Mouse (Mus musculus): ENCODE measurements around the gene Tmem273. TPM values are rescaled to one million over a fixed set of nuclear protein-coding genes. Genes with fewer than 3 reads are reported as not detected.

Tmem273 gene
- total RNA-seq, 2 experiments from 2014 or later, result 2.2 to 2.3 TPM

DNA sequence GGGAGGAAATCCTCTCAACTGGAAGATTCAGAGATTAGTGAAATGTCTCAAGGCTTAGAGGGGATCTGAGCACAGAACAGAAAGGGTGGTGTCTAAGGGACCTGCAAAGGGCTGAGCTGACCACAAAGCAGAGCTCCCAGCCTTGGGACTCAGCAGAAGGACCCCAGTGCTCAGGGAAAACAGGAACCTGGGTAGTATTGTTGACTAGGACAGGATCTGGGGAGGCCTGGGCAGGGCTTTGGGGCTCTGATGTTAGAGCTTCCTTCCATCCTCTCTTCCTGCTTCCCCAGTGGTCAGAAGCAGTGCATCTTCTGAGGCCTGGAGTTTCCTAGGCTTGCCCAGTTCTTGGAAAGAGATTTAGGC, 15.9 kb downstream of the Tmem273 start:
- DNase-seq (ENCODE audit: low spot score in 2 of 2), result no peak

DNA sequence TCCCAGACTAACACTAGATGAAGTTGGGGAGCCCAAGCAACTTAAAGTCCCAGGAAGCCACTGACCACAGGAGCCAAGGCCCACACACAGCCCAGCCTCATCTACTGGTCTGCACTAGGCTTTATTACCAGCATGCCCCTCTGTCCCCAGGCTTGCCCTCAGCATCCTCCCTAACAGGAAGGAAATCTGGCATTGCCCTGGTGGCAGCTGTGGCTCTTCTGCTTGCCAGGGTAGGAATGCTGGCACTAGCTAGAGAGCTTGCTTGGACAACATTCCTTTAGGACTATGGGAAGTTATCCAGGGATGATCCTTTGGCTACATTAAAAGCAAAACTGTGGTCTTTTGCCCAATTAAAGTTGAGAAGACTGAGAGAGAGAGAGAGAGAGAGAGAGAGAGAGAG, 24.3 kb downstream of the Tmem273 start:
- no peak for DNase-seq (ENCODE audit: low spot score in 2 of 2)

DNA sequence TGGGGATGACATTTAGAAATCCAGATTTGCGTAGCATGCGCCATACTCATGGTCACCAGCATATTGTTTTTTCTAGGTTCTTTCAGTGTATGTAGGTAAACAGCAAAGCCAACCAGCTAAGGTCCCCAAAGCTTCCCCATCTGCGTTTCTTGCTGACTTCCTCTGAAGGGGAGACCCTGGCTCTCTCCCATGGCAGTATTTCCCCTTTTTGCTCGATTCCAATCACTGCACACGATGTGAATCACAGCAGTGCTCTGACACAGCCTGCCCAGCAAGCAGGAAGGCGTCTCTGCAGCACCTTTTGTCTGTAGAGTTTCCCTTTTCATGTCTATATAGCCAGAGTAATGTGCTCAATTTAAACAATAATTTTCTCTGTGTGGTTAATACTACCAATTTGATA, 26.7 kb downstream of the Tmem273 start:
- DNase-seq (ENCODE audit: low spot score in 2 of 2), result no peak

DNA sequence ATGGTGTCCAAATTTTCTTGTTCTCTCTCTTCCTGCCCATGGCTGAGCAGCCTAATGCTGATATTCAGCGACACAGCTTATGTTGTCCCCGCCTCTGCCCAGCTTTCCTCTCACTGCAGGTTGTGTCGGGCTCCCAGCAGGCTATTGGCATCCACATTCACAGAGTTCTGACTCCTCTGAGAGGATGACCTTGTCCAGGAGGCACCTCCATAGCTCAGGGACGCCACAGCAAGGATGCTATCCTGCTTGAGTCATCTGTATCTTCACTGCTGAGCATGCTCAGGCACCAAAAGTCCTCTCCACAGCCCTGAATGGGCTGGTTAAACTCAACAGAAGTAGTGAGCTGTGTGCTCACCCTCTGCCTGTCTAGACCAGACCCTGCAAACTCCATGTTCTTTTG, 29.2 kb downstream of the Tmem273 start:
- no peak for DNase-seq (ENCODE audit: low spot score in 2 of 2)

DNA sequence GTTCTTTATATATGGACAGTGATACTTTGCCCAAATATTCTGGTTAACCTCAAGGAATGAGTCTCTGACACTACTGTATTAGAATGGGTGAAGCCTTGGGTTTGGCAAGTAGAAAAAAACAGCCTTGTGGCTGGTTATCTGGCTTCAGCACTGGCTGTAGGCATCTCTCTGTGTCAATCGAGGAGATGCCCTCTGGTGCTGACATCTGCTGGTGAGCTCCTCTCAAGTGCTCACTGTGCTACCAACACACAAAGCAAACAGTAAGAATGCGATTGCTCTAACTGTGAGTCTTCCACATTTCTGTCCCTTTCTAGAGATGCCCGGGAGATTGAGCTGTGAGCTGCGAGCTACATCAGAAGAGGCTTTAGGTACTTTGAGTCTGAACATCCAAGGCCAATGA, 30.8 kb downstream of the Tmem273 start:
- DNase-seq (ENCODE audit: low spot score in 2 of 2), result no peak

DNA sequence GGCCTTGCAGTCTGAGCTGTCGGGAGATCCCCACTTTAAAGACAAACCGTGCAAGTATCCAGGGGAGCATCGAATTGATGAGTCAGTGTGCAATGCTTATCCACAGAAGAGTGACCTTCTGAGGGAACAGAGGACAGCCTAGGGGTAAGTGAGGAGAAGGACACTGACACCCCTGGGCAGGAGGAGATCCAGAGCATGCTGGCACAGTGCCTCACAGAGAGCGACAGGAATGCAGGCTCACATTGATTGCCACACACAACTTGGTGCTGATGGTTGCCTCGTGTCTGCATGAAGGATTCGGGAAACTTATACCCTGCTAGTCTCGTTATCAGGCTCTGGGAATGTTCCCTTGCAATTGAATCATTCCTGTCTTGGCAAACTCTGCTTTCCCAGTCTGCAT, 31.5 kb downstream of the Tmem273 start:
- peak in 1 of 2 experiments; percentile 52 for DNase-seq (ENCODE audit: low spot score in 2 of 2)

DNA sequence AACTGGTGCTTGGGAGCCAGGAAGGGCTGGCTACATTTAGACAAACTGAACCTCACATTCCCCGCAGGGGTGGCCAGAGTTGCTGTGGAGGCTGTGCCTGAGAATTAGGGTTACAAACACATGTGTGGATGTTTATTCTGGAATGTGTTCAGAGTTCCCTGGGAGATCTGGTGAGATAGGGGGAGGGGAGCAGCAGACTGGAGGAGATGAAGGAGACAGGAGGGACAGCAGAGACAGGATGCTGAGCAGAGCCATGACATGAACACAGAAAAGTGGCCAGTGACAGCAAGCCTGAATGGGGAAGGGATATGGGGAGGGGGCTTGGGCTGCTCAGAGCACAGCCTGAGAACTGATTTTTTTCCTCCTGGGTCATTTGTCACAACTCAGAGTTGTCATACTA, 33.5 kb downstream of the Tmem273 start:
- DNase-seq (ENCODE audit: low spot score in 2 of 2), result no peak

DNA sequence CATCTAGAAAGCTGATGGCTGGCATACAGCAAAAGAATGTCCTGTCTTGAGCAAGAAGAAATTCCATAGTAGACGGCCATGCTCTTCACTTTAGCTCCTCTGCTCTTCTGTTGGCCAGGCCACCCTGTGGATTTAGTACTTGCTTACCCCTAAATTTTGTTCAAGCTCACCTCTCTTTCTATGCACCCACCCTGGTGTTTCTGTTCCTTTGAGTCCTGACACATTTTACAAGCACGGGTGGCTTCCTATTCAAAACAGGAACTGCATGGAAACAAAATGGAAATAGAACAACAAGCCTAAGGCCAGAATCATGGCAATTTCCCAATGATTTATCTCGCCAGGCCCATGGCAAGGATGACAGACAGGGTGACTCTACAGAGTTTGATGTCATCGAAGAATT, 37.0 kb downstream of the Tmem273 start:
- DNase-seq (ENCODE audit: low spot score in 2 of 2), result no peak

DNA sequence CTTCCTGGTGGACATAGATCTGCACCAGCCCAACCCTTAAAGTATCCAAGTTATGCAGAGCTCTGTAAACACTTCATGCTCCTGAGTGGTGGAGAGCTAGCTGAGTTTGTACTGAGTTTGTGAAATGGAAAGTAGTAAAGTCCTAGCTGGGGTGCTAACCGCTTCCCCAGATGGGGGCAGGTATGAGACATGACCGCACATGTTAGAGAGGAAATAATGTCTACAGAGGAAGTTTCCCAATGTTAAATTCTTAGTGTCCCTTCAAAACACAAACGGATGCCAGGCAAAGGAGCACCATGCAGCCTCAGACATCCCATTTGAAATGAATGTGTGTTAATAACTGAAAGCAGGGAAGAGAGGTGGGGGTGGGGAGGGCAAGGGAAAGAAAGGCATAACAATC, 38.1 kb downstream of the Tmem273 start:
- DNase-seq (ENCODE audit: low spot score in 2 of 2), result no peak

DNA sequence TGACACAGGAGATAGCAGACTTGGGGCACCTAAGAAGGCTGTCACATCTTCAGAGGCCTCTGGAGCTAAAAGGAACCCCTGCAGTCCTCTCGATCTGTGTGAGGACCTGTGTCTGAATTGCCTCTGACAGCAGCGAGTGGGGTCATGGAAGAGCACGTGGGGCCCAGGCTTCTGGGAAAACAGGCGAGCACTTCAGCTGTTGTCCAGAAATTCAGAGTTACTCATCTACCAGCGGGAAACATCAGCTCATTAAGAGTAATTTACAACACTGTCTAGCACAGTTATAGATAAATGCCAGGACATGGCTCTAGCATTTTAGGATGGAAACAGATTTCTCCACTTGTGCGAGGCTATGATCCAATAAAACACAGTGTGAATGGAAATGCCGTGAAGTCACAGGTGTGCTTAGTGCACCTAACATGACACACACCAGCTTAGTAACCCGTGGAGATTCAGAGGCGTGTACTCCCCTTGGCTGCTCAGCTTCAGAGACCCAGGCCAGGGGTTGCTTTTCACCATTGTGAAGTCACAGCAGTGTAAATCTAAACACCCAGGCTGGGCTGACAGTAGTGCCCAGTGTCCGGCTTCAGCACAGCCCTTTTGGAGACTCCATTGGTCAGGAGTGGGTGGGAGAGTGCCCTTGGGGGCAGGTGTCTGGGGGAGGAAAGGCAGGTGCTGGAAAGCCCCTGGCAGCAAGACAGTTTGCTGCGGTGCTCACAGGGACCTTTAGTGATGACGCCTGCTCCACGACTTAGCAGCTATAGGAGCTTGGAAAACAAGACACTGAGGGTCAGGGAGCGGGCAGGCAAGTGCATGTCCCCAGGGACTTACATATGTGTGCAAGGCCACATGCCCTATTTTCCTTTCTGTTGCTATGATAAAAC, 38.7 kb downstream of the Tmem273 start:
- DNase-seq (ENCODE audit: low spot score in 2 of 2), result no peak

DNA sequence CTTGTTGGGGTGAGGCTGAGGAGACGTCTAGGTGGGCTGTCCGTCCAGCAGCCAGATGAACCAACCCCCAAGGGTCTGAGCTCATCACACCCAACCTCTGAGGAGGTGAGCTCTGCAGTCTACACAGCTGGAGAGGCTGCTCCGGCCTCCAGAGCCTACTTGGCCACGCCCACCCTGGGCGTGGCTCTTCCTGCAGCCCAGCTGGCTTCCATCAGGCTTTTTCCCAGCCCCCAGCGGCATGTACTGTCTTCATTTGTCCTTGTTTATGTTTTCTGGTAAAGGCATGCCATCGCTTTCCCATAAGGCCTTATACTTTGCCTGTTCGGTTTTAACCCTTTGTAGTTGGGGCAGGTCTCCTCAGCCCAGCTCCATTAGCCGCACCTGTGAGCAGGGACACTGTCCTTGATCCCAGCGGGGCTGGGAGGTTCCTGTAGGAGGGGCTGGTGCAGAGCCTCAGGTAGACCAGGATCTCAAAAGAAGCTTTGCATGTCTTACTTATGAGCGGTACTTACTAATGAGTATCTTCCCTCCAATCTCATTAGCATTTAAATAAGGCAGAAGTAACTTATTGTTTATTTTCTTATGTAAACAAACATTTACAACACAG, 39.8 kb downstream of the Tmem273 start:
- no peak for DNase-seq (ENCODE audit: low spot score in 2 of 2)

DNA sequence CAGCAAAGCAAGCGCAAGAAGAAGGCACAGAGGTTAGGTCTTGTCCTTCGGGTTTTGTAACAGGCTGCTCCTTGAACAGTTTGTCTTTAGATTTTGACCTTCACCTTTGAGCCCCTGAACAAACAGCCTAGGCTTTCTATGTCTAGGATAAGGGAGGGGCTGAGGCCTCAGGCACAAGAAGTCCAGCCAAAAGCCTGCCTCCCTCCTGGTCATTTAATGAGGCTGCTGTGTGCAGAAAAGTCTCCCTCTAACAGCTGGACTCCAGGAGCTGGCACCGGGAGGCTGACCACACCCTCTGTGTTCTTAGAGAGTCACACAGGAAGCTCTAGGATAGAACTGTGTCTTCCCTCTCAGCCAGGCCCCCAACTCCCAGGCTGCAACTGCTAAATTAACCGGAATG, 41.4 kb downstream of the Tmem273 start:
- DNase-seq (ENCODE audit: low spot score in 2 of 2), result no peak

DNA sequence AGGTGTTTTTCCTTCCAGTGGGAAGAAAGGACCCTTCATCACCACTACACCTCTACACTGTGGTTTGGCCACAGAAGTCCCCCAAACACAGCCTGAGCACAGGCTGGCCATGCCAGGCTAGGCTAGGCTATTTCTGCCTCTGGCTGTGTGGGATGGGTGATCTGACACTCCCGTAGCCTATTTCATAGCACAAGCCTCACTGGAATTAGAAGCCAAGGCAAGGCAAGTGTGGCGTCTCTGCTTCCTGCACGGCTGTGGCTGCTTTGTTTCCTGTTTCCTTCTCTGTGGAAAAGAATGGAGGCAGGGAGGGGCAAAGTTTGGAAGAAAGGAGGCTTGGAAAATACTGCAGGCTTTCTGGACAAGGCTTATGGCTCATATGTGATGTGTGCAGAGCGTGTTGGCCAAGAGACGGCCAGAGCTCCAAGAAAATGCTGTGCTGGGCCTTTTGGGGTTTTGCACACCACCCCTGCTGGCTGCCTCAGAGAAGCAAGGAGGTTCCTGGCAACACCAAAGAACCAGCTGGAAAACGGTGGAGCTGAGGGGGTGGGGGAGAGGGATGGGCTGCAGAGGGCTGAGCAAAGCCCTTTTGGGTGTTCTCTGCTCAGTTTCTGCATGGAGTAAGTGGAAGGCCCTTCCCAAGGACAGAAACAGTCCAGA, 42.4 kb downstream of the Tmem273 start:
- no peak for DNase-seq (ENCODE audit: low spot score in 2 of 2)

DNA sequence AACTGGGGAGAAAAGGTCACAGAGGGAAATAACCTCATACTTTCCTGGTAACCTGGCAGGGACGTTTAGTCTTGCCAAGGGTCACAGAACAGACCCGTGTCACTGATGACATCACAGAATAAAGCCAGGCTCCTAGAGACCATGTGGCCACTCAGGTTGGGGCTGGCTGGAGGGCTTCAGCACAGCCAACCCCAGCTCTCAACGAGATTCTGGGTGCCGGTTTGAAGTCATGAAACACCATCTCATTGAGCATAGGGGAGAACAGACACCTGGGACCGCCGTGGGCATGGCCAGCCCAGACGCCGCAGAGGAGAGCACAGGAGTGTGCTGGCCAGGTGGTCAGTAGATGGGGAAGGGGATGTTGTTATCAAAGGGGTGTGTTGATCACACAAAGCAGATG, 48.1 kb downstream of the Tmem273 start, which contains the start of gene Fam170b:
Gene Fam170b, plus strand, starts transcription at position 116 of the 400 bp plus-strand sequence.
- no peak for DNase-seq (ENCODE audit: low spot score in 2 of 2)

DNA sequence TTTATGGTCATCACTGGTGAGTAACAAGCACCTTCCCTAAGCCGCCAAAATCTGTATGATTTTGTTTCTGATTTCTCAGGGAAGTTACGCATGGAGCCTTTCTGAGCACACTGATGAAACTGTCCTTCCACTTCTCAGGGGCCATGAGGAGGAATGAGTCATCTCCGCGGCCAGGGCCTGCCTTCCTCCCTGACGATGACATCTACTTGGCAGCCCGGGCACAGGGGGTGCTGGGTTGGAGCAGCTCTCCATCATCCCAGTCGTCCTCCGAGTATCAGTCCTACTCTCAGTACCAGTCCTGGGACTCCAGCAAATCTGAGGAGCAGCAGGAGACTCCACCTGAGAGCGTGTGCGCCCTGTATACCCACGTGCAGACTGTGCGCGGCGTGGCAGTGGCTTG, 49.4 kb downstream of the Tmem273 start:
- DNase-seq (ENCODE audit: low spot score in 2 of 2), result no peak

DNA sequence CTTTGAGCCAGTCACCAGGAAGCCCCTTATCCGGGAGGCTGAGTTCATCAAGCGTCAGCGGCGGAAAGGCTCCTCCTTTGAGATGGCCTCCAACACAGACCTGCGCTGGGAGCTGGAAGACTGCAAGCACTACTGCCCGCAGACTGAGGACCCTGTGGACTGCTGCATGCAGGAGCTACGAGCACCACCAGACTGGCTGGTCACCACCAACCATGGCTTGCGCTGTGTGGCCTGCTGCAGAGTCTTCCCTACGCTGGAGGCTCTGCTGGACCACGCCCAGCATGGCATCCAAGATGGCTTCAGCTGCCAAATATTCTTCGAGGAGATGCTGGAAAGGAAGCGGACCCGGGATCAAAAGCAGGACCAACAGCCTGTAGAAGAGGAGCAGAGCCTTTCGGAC, 49.8 kb downstream of the Tmem273 start:
- DNase-seq (ENCODE audit: low spot score in 2 of 2), result no peak

DNA sequence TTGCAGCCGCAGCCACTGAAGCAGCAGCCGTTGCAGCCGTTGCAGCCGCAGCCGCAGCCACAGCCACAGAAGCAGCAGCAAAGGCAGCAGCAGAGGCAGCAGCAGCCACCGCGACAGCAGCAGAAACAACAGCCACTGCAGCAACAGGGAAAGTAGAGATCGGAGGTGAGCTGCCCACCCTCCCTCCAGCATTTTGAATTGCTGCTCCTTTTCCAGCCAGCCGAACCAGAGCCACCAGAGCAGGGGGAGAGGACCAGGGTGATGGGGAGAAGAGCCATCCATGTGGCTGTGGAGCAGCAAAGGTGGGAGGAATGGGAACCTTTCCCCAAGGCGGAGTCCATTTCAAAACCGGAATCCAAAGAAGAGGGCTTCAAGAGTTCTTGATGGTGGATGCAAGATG, 50.4 kb downstream of the Tmem273 start:
- DNase-seq (ENCODE audit: low spot score in 2 of 2), result no peak

DNA sequence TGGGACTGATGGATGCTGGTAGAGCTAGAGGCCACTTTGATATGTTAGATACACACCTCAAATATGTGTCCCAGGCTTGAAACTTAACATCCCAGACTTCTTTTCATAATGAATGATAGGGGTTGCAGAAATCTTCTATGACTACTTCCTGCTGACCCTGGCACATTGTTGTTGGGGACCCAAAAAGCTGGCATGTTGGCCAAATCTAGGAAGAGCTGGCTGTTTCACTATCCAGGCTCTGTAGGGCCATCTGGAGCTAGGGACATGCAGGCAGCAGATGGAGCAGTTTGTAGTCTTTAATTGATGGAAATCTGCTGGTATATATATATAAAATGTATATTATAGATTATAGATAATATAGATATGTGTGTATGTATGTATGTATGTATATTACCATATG, 56.3 kb downstream of the Tmem273 start:
- no peak for DNase-seq (ENCODE audit: low spot score in 2 of 2)

DNA sequence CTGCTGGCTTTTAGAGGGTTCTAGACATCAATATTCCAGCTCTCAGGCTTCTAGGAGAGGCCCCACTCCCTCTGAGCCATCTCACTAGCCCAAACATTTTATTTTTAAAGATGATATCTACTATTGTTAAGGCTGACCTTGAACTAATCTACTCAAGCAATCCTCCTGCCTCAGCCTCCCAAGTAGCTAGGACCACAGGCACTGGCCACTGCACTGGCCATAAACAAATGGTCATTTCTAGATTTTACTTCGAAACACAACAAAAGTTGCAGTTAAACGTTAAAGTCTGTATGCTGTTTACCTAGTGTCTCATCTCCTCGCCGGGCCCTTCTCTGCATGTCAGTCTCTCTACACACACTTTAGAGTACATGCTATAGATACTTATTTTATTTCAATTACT, 68.3 kb downstream of the Tmem273 start:
- DNase-seq (ENCODE audit: low spot score in 2 of 2), result no peak

DNA sequence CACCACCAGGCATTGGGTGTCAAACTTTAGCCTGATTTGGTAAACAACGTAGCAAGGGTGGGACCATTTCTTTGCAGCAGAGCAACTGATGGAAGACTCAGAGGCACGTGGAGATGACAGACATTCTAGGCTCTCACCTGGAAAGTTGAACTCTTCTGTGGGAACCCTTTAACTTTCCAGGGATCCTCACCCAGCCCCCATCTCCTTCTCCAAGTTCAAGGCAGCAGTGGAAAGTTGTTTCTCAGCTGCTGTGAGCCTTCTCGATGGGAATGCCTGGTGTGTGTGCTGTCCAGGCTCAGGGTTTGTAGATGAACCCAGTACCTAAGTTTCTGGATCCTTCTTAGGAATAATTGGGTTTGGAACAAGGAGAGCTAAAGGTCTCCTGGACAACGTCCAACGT, 70.5 kb downstream of the Tmem273 start:
- no peak for DNase-seq (ENCODE audit: low spot score in 2 of 2)

DNA sequence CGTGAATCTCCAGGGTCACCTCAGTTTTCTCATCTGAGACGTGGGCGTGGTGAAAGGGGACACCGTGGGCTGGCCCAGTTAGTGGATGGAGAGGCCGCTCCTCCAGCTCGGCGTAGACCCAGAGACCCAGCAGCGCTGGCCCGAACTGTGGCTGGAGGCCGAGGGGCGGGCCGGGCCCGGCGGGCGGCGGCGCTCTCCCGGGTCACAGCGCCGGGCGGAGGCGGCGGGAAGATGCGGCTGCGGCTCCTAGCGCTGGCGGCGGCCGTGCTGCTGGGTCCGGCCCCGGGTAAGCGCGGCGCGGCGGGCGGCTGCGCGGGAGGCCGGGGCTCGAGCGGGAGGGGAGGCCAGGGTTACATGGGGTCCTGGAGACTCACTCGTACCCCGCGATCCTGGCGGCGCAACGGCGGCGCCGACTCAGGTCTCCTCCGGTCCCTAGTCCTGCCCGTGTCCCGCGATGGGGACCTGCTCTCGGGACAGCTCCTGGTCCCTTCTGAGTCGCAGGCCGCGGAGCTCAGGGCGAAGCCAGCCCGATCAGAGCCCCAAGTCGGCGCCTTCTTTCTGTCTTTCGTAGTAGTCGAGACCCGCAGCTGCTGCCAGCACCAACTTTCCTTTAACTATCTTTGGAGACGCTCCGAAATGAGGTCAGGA, 71.0 kb downstream of the Tmem273 start, which contains the start of gene Vstm4:
Gene Vstm4, plus strand, starts transcription at position 76 of the 648 bp plus-strand sequence.
- peak; percentile 68 to 73 for DNase-seq (ENCODE audit: low spot score in 2 of 2)

DNA sequence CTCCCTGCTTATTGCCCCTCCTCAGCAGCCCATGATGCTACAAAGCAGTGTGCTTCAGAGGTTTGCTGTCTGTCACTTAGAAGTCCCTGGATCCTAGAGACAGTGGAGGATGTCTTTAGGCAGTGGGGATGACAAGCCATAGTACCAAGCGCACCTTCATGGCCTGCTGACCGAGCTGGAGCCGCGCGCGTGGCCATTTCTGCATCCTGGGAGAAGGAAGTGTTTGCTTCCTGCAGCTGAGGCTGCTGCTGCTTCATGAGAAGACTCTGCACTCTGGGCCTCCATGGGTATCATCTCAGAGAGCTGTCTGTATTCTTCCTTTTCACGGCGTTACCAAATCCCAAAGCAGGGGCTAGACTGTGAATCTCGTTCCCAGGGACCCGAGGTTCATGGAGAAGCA, 72.6 kb downstream of the Tmem273 start:
- no peak for DNase-seq (ENCODE audit: low spot score in 2 of 2)
